Mouse (Mus musculus): ENCODE data around the gene Gm21985.
"Not testable (repeated sequence)": the region's sequence is repeated elsewhere in the genome, so short reads cannot be mapped to it uniquely, and the experiment has no call there.

Gm21985 gene

GRCm38 (mm10) chr2:112391346-112392000, 125.4 kb downstream of the Gm21985 start:
- no peak for DNase-seq (ENCODE audit: low read depth, low spot score)

- DNase-seq (ENCODE audit: low read depth, low spot score): no peak
These were observed 126.6 kb downstream of the Gm21985 start for GRCm38 (mm10) chr2:112392689-112393088.

GRCm38 (mm10) chr2:112393958-112394357, 127.8 kb downstream of the Gm21985 start:
- DNase-seq (ENCODE audit: low read depth, low spot score): no peak

- DNase-seq (ENCODE audit: low read depth, low spot score): no peak
These were observed 130.5 kb downstream of the Gm21985 start for GRCm38 (mm10) chr2:112396649-112397048.

- no peak for DNase-seq (ENCODE audit: low read depth, low spot score)
These were observed 140.9 kb downstream of the Gm21985 start for GRCm38 (mm10) chr2:112407030-112407429.

GRCm38 (mm10) chr2:112425308-112425707, 159.2 kb downstream of the Gm21985 start:
- no peak for DNase-seq (ENCODE audit: low read depth, low spot score)

GRCm38 (mm10) chr2:112428534-112428933, 162.4 kb downstream of the Gm21985 start:
- not testable (repeated sequence) for DNase-seq (ENCODE audit: low read depth, low spot score)

- DNase-seq (ENCODE audit: low read depth, low spot score): no peak
These were observed 163.6 kb downstream of the Gm21985 start for GRCm38 (mm10) chr2:112429665-112430064.

- DNase-seq (ENCODE audit: low read depth, low spot score): no peak
These were observed 164.3 kb downstream of the Gm21985 start for GRCm38 (mm10) chr2:112430403-112430802.

GRCm38 (mm10) chr2:112432523-112432922, 166.4 kb downstream of the Gm21985 start:
- DNase-seq (ENCODE audit: low read depth, low spot score): no peak

- no peak for DNase-seq (ENCODE audit: low read depth, low spot score)
These were observed 167.2 kb downstream of the Gm21985 start for GRCm38 (mm10) chr2:112433359-112433758.

GRCm38 (mm10) chr2:112436292-112436691, 170.2 kb downstream of the Gm21985 start:
- no peak for DNase-seq (ENCODE audit: low read depth, low spot score)

- no peak for DNase-seq (ENCODE audit: low read depth, low spot score)
These were observed 171.5 kb downstream of the Gm21985 start for GRCm38 (mm10) chr2:112437589-112437988.

GRCm38 (mm10) chr2:112443491-112443890, 177.4 kb downstream of the Gm21985 start:
- DNase-seq (ENCODE audit: low read depth, low spot score): no peak

- no peak for DNase-seq (ENCODE audit: low read depth, low spot score)
These were observed 179.4 kb downstream of the Gm21985 start for GRCm38 (mm10) chr2:112445511-112445910.

GRCm38 (mm10) chr2:112448046-112448445, 181.9 kb downstream of the Gm21985 start:
- not testable (repeated sequence) for DNase-seq (ENCODE audit: low read depth, low spot score)

GRCm38 (mm10) chr2:112448510-112449059, 182.5 kb downstream of the Gm21985 start:
- DNase-seq (ENCODE audit: low read depth, low spot score): no peak

- no peak for DNase-seq (ENCODE audit: low read depth, low spot score)
These were observed 183.6 kb downstream of the Gm21985 start for GRCm38 (mm10) chr2:112449597-112450296.

- not testable (repeated sequence) for DNase-seq (ENCODE audit: low read depth, low spot score)
These were observed 186.4 kb downstream of the Gm21985 start for GRCm38 (mm10) chr2:112452513-112452912.

- DNase-seq (ENCODE audit: low read depth, low spot score): no peak
These were observed 188.2 kb downstream of the Gm21985 start for GRCm38 (mm10) chr2:112454125-112454861.

- peak; percentile 94 for DNase-seq (ENCODE audit: low read depth, low spot score)
These were observed 188.9 kb downstream of the Gm21985 start, which contains the start of gene Emc7 for GRCm38 (mm10) chr2:112454862-112455564. TSS of gene Emc7 (plus strand) at chr2:112454997.

Data from mesoderm, embryonic 11.5 days (tissue).